Mouse (Mus musculus): ENCODE measurements around the gene Optc.

DNA sequence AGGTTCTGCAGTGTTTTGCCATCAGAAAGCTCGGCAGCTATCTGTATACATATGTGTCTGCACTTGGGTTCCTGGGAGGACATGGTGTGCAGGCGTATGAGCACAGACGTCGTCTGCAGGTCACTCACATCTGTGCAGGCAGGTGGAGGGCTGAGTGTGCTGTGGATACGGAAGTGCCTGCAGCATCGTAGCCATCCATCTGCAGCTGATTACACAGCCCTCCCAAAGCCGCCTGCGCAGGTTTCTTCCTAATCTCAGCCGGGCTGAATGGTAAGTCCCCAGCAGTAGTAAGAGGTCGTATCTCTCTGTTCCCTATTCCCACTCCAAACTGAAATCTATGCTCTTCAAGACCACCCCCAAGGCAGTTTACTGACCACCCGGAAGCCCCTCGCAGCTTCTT is 1.4 kb downstream of the Optc start:
- TF ChIP-seq ELF1 (IDR thresholded peaks at IDR 0.05; ENCODE audit: low read depth, low read length) = peak; percentile 76
- no peak for TF ChIP-seq MXI1 (IDR thresholded peaks at IDR 0.05; ENCODE audit: low read depth, low read length)
- TF ChIP-seq CTCF (IDR thresholded peaks at IDR 0.05 in 2 of 3, conservative IDR thresholded peaks at IDR 0.05 in 1 of 3; ENCODE audit: control insufficient read depth in 1 of 3, insufficient read depth in 1 of 3, low read depth in 2 of 3, low read length in 3 of 3, poor library complexity in 1 of 3, severe bottlenecking in 1 of 3) = no peak
- TF ChIP-seq CHD1 (IDR thresholded peaks at IDR 0.05; ENCODE audit: low read depth, low read length) = no peak
- no peak for TF ChIP-seq MYB (IDR thresholded peaks at IDR 0.05; ENCODE audit: low read depth, low read length)
- TF ChIP-seq POLR2AphosphoS5 (IDR thresholded peaks at IDR 0.05; ENCODE audit: borderline replicate concordance, low read depth, low read length) = no peak
- TF ChIP-seq MAFK (IDR thresholded peaks at IDR 0.05; ENCODE audit: borderline replicate concordance, low read depth, low read length) = no peak
- no peak for TF ChIP-seq NELFE (IDR thresholded peaks at IDR 0.05; ENCODE audit: low read depth, low read length)
- TF ChIP-seq POLR2A (IDR thresholded peaks at IDR 0.05; ENCODE audit: control insufficient read depth in 1 of 2, insufficient read depth in 1 of 2, low read depth in 1 of 2, low read length in 2 of 2, poor library complexity in 1 of 2) = no peak
- peak; percentile 68 for TF ChIP-seq RCOR1 (IDR thresholded peaks at IDR 0.05; ENCODE audit: low read depth, low read length)
- no peak for TF ChIP-seq JUND (IDR thresholded peaks at IDR 0.05; ENCODE audit: low read depth, low read length)
- TF ChIP-seq EP300 (IDR thresholded peaks at IDR 0.05; ENCODE audit: low read depth in 1 of 2, low read length in 2 of 2) = peak; percentile 25 to 45; a peak in 3 of 4 replicates
